Mouse (Mus musculus): ENCODE measurements around the gene 1700020A23Rik. TPM values are rescaled to one million over a fixed set of nuclear protein-coding genes. Genes with fewer than 3 reads are reported as not detected.

The 1700020A23Rik gene
- polyA plus RNA-seq, 1 experiment from 2014 or later = not detected

- H3K4me2 ChIP-seq (ENCODE audit: low read depth, low read length) = peak within 1 kb of the TSS; percentile 91
- no peaks in the 10 kb centered on the region for H3K36me3 ChIP-seq (ENCODE audit: control insufficient read depth, insufficient read depth, low read length)
- under 1% methylated on average over 56 of the region's 58 CpGs for WGBS
- H3K27me3 ChIP-seq (ENCODE audit: control insufficient read depth, insufficient read depth, low read depth, low read length) = no peaks in the 10 kb centered on the region
- H3K4me3 ChIP-seq (ENCODE audit: low read length) = peak within 1 kb of the TSS; percentile 75
- ATAC-seq (ENCODE audit: low read depth) = peak; percentile 96
- peak within 1 kb of the TSS; percentile 87 for H3K27ac ChIP-seq (ENCODE audit: low read length)
- peaks cover 10% of the 10 kb centered on the region for H3K4me1 ChIP-seq (replicated peaks; ENCODE audit: control insufficient read depth, insufficient read depth, low read length)
- peak within 1 kb of the TSS; percentile 87 for H3K9ac ChIP-seq (ENCODE audit: low read length)
- H3K9me3 ChIP-seq (ENCODE audit: control insufficient read depth, low read length) = no peaks in the 10 kb centered on the region
These were observed 19.2 kb downstream of the 1700020A23Rik start, which contains the start of the genes Vps16 and Pced1a for GRCm38 (mm10) chr2:130424126-130424853. Gene Vps16, plus strand, starts transcription at chr2:130424339. Gene Pced1a, minus strand, starts transcription at chr2:130424701.

GRCm38 (mm10) chr2:130425112-130425511 lies 20.1 kb downstream of the 1700020A23Rik start:
- H3K4me1 ChIP-seq (replicated peaks; ENCODE audit: control insufficient read depth, insufficient read depth, low read length) = peaks cover 14% of the 10 kb centered on the region
- H3K4me2 ChIP-seq (ENCODE audit: low read depth, low read length) = peak overlapping the region; percentile 91
- 23% methylated on average over 5 of the region's 5 CpGs for WGBS
- no peaks in the 10 kb centered on the region for H3K9me3 ChIP-seq (ENCODE audit: control insufficient read depth, low read length)
- no peak for ATAC-seq (ENCODE audit: low read depth)
- peak overlapping the region; percentile 87 for H3K9ac ChIP-seq (ENCODE audit: low read length)
- no peaks in the 10 kb centered on the region for H3K36me3 ChIP-seq (ENCODE audit: control insufficient read depth, insufficient read depth, low read length)
- H3K4me3 ChIP-seq (ENCODE audit: low read length) = peak overlapping the region; percentile 75
- H3K27ac ChIP-seq (ENCODE audit: low read length) = no peak overlapping the region
- H3K27me3 ChIP-seq (ENCODE audit: control insufficient read depth, insufficient read depth, low read depth, low read length) = no peaks in the 10 kb centered on the region

- Histone ChIP-seq H3K9me3 (ENCODE audit: control insufficient read depth, low read length) (no peaks in the 10 kb centered on the region), H3K27me3 (ENCODE audit: control insufficient read depth, insufficient read depth, low read depth, low read length) (no peaks in the 10 kb centered on the region), H3K36me3 (ENCODE audit: control insufficient read depth, insufficient read depth, low read length) (no peaks in the 10 kb centered on the region), H3K27ac (ENCODE audit: low read length) (no peak overlapping the region), H3K9ac (ENCODE audit: low read length) (no peak overlapping the region), H3K4me2 (ENCODE audit: low read depth, low read length) (no peak overlapping the region), H3K4me1 (replicated peaks; ENCODE audit: control insufficient read depth, insufficient read depth, low read length) (peaks cover 6% of the 10 kb centered on the region), H3K4me3 (ENCODE audit: low read length) (no peak overlapping the region)
- 49% methylated on average over 2 of the region's 2 CpGs for WGBS
- ATAC-seq (ENCODE audit: low read depth) = no peak
These were observed 24.8 kb downstream of the 1700020A23Rik start for GRCm38 (mm10) chr2:130429851-130430250.

GRCm38 (mm10) chr2:130430484-130430883 lies 25.4 kb downstream of the 1700020A23Rik start:
- H3K9me3 ChIP-seq (ENCODE audit: control insufficient read depth, low read length) = no peaks in the 10 kb centered on the region
- no peaks in the 10 kb centered on the region for H3K36me3 ChIP-seq (ENCODE audit: control insufficient read depth, insufficient read depth, low read length)
- H3K4me2 ChIP-seq (ENCODE audit: low read depth, low read length) = no peak overlapping the region
- peaks cover 4% of the 10 kb centered on the region for H3K4me1 ChIP-seq (replicated peaks; ENCODE audit: control insufficient read depth, insufficient read depth, low read length)
- H3K27me3 ChIP-seq (ENCODE audit: control insufficient read depth, insufficient read depth, low read depth, low read length) = no peaks in the 10 kb centered on the region
- 56% methylated on average over 3 of the region's 3 CpGs for WGBS
- no peak overlapping the region for H3K27ac ChIP-seq (ENCODE audit: low read length)
- H3K9ac ChIP-seq (ENCODE audit: low read length) = no peak overlapping the region
- H3K4me3 ChIP-seq (ENCODE audit: low read length) = no peak overlapping the region
- 0 out of 2 replicates have a peak, but pooled peaks have one; percentile 32 for ATAC-seq (ENCODE audit: low read depth)

- no peak overlapping the region for H3K4me2 ChIP-seq (ENCODE audit: low read depth, low read length)
- 81% methylated on average over 3 of the region's 3 CpGs for WGBS
- H3K4me1 ChIP-seq (replicated peaks; ENCODE audit: control insufficient read depth, insufficient read depth, low read length) = peaks cover 4% of the 10 kb centered on the region
- H3K4me3 ChIP-seq (ENCODE audit: low read length) = no peak overlapping the region
- no peak for ATAC-seq (ENCODE audit: low read depth)
- no peak overlapping the region for H3K27ac ChIP-seq (ENCODE audit: low read length)
- H3K9ac ChIP-seq (ENCODE audit: low read length) = no peak overlapping the region
- H3K9me3 ChIP-seq (ENCODE audit: control insufficient read depth, low read length) = no peaks in the 10 kb centered on the region
- H3K36me3 ChIP-seq (ENCODE audit: control insufficient read depth, insufficient read depth, low read length) = no peaks in the 10 kb centered on the region
- no peaks in the 10 kb centered on the region for H3K27me3 ChIP-seq (ENCODE audit: control insufficient read depth, insufficient read depth, low read depth, low read length)
These were observed 27.1 kb downstream of the 1700020A23Rik start for GRCm38 (mm10) chr2:130432157-130432556.

GRCm38 (mm10) chr2:130433152-130433551 lies 28.1 kb downstream of the 1700020A23Rik start:
- Histone ChIP-seq H3K27ac (ENCODE audit: low read length) (no peak overlapping the region), H3K4me1 (replicated peaks; ENCODE audit: control insufficient read depth, insufficient read depth, low read length) (peaks cover 4% of the 10 kb centered on the region), H3K9me3 (ENCODE audit: control insufficient read depth, low read length) (no peaks in the 10 kb centered on the region), H3K4me2 (ENCODE audit: low read depth, low read length) (no peak overlapping the region), H3K27me3 (ENCODE audit: control insufficient read depth, insufficient read depth, low read depth, low read length) (no peaks in the 10 kb centered on the region), H3K4me3 (ENCODE audit: low read length) (no peak overlapping the region), H3K9ac (ENCODE audit: low read length) (no peak overlapping the region), H3K36me3 (ENCODE audit: control insufficient read depth, insufficient read depth, low read length) (peaks cover 3% of the 10 kb centered on the region; the same call in 1 of the 2 replicates)
- peak; percentile 15; the same call in 1 of the 2 replicates for ATAC-seq (ENCODE audit: low read depth)
- 16% methylated on average over 4 of the region's 4 CpGs for whole genome bisulfite sequencing

GRCm38 (mm10) chr2:130436769-130437168 lies 31.7 kb downstream of the 1700020A23Rik start:
- H3K9me3 ChIP-seq (ENCODE audit: control insufficient read depth, low read length) = no peaks in the 10 kb centered on the region

GRCm38 (mm10) chr2:130438861-130439260 lies 33.8 kb downstream of the 1700020A23Rik start:
- Histone ChIP-seq H3K4me3 (ENCODE audit: low read length) (no peak overlapping the region), H3K9me3 (ENCODE audit: control insufficient read depth, low read length) (no peaks in the 10 kb centered on the region), H3K4me2 (ENCODE audit: low read depth, low read length) (no peak overlapping the region), H3K27ac (ENCODE audit: low read length) (no peak overlapping the region), H3K36me3 (ENCODE audit: control insufficient read depth, insufficient read depth, low read length) (peaks cover 40% of the 10 kb centered on the region), H3K4me1 (replicated peaks; ENCODE audit: control insufficient read depth, insufficient read depth, low read length) (no peaks in the 10 kb centered on the region), H3K9ac (ENCODE audit: low read length) (no peak overlapping the region), H3K27me3 (ENCODE audit: control insufficient read depth, insufficient read depth, low read depth, low read length) (no peaks in the 10 kb centered on the region)
- no peak for ATAC-seq (ENCODE audit: low read depth)
- 84% methylated on average over 3 of the region's 3 CpGs for WGBS

More at GRCm38 (mm10) chr2:130436769-130437168, 31.7 kb downstream of the 1700020A23Rik start:
- H3K4me1 ChIP-seq (replicated peaks; ENCODE audit: control insufficient read depth, insufficient read depth, low read length) = no peaks in the 10 kb centered on the region
- no peak overlapping the region for H3K27ac ChIP-seq (ENCODE audit: low read length)
- H3K4me2 ChIP-seq (ENCODE audit: low read depth, low read length) = no peak overlapping the region
- H3K9ac ChIP-seq (ENCODE audit: low read length) = no peak overlapping the region
- H3K36me3 ChIP-seq (ENCODE audit: control insufficient read depth, insufficient read depth, low read length) = peaks cover 26% of the 10 kb centered on the region
- WGBS = 95% methylated on average over 1 of the region's 1 CpGs
- no peaks in the 10 kb centered on the region for H3K27me3 ChIP-seq (ENCODE audit: control insufficient read depth, insufficient read depth, low read depth, low read length)
- ATAC-seq (ENCODE audit: low read depth) = no peak
- H3K4me3 ChIP-seq (ENCODE audit: low read length) = no peak overlapping the region

GRCm38 (mm10) chr2:130439840-130440480 lies 34.9 kb downstream of the 1700020A23Rik start:
- WGBS = 93% methylated on average over 4 of the region's 4 CpGs
- Histone ChIP-seq H3K4me3 (ENCODE audit: low read length) (no peak overlapping the region), H3K4me1 (replicated peaks; ENCODE audit: control insufficient read depth, insufficient read depth, low read length) (no peaks in the 10 kb centered on the region), H3K27me3 (ENCODE audit: control insufficient read depth, insufficient read depth, low read depth, low read length) (no peaks in the 10 kb centered on the region), H3K36me3 (ENCODE audit: control insufficient read depth, insufficient read depth, low read length) (peaks cover 42% of the 10 kb centered on the region), H3K4me2 (ENCODE audit: low read depth, low read length) (no peak overlapping the region), H3K9ac (ENCODE audit: low read length) (no peak overlapping the region), H3K9me3 (ENCODE audit: control insufficient read depth, low read length) (no peaks in the 10 kb centered on the region), H3K27ac (ENCODE audit: low read length) (no peak overlapping the region)
- ATAC-seq (ENCODE audit: low read depth) = no peak

Data from lung, embryonic 16.5 days (tissue).